In genomic region chr17:64538520-64538953, GRCm38 (mm10) we compare ENCODE assay signal across 8 mouse cellular contexts.
DNase-seq lines count a peak whose midpoint lies in the region; ATAC-seq and TF ChIP-seq lines count a peak whose summit lies in the region.

No protein-coding gene starts in this region.

- H3K4me3 ChIP-seq in heart, embryonic 10.5 days: 0 out of 2 replicates have a peak overlapping the region, but pooled peaks have one; percentile 12
- no peak overlapping the region for H3K4me3 ChIP-seq in embryonic facial prominence, embryonic 12.5 days
- no peak overlapping the region for H3K4me3 ChIP-seq in intestine, embryonic 16.5 days (ENCODE audit: low read length)
- no peak overlapping the region for H3K4me3 ChIP-seq in midbrain, postnatal 0 days (ENCODE audit: low read depth, low read length)

- no peaks in the 10 kb centered on the region for H3K36me3 ChIP-seq in heart, embryonic 10.5 days
- no peaks in the 10 kb centered on the region for H3K36me3 ChIP-seq in embryonic facial prominence, embryonic 12.5 days
- H3K36me3 ChIP-seq in intestine, embryonic 16.5 days (ENCODE audit: control insufficient read depth, insufficient read depth, low read length): no peaks in the 10 kb centered on the region
- no peaks in the 10 kb centered on the region for H3K36me3 ChIP-seq in midbrain, postnatal 0 days (ENCODE audit: insufficient read depth, low read length)

- H3K4me1 ChIP-seq in heart, embryonic 10.5 days: peaks cover 25% of the 10 kb centered on the region
- H3K4me1 ChIP-seq in embryonic facial prominence, embryonic 12.5 days: peaks cover 4% of the 10 kb centered on the region; the same call in 1 of the 2 replicates
- 0 out of 2 replicates have a peak, but pooled peaks cover 5% of the 10 kb centered on the region for H3K4me1 ChIP-seq in intestine, embryonic 16.5 days (ENCODE audit: control insufficient read depth, insufficient read depth, low read length)
- H3K4me1 ChIP-seq in midbrain, postnatal 0 days (ENCODE audit: insufficient read depth, low read length): peaks cover 9% of the 10 kb centered on the region; the same call in 1 of the 2 replicates

- peak; percentile 85 for DNase-seq in heart, embryonic 10.5 days (ENCODE audit: low spot score)
- no peak for DNase-seq in heart, postnatal 25 days (ENCODE audit: low spot score)
- peak; percentile 48 for DNase-seq in midbrain, postnatal 0 days (ENCODE audit: low spot score)
- no peak for DNase-seq in cerebellum, adult 9-10 months

- TF ChIP-seq CTCF in midbrain, postnatal 0 days (IDR thresholded peaks at IDR 0.05): no peak

- peak overlapping the region; percentile 83 for H3K27ac ChIP-seq in heart, embryonic 10.5 days
- H3K27ac ChIP-seq in embryonic facial prominence, embryonic 12.5 days: no peak overlapping the region
- no peak overlapping the region for H3K27ac ChIP-seq in intestine, embryonic 16.5 days (ENCODE audit: low read length)
- H3K27ac ChIP-seq in midbrain, postnatal 0 days (ENCODE audit: low read depth, low read length): peak overlapping the region; percentile 44; the same call in 1 of the 2 replicates

- no peaks in the 10 kb centered on the region for H3K9me3 ChIP-seq in heart, embryonic 10.5 days
- H3K9me3 ChIP-seq in embryonic facial prominence, embryonic 12.5 days: no peaks in the 10 kb centered on the region
- H3K9me3 ChIP-seq in intestine, embryonic 16.5 days (ENCODE audit: control insufficient read depth, low read length): no peaks in the 10 kb centered on the region
- no peaks in the 10 kb centered on the region for H3K9me3 ChIP-seq in midbrain, postnatal 0 days (ENCODE audit: low read length)

- H3K27me3 ChIP-seq in heart, embryonic 10.5 days (ENCODE audit: insufficient read depth, poor library complexity, severe bottlenecking): no peaks in the 10 kb centered on the region
- no peaks in the 10 kb centered on the region for H3K27me3 ChIP-seq in embryonic facial prominence, embryonic 12.5 days
- H3K27me3 ChIP-seq in intestine, embryonic 16.5 days (replicated peaks; ENCODE audit: control insufficient read depth, insufficient read depth, low read length): no peaks in the 10 kb centered on the region
- H3K27me3 ChIP-seq in midbrain, postnatal 0 days (ENCODE audit: insufficient read depth, low read length): no peaks in the 10 kb centered on the region

- intact Hi-C loops in heart, postnatal 25 days (cut with DNase I): no loop called here

- 10% methylated on average over 10 of the region's 10 CpGs for WGBS in heart, embryonic 10.5 days
- WGBS in embryonic facial prominence, embryonic 12.5 days: 11% methylated on average over 10 of the region's 10 CpGs
- WGBS in intestine, embryonic 16.5 days: 17% methylated on average over 10 of the region's 10 CpGs
- 7% methylated on average over 10 of the region's 10 CpGs for WGBS in midbrain, postnatal 0 days

- peak overlapping the region; percentile 15; the same call in 1 of the 2 replicates for H3K4me2 ChIP-seq in embryonic facial prominence, embryonic 12.5 days (replicated peaks)
- H3K4me2 ChIP-seq in intestine, embryonic 16.5 days (ENCODE audit: low read depth, low read length): peak overlapping the region; percentile 27
- H3K4me2 ChIP-seq in midbrain, postnatal 0 days (ENCODE audit: low read depth, low read length, poor library complexity, severe bottlenecking): peak overlapping the region; percentile 24; the same call in 1 of the 2 replicates

- H3K9ac ChIP-seq in embryonic facial prominence, embryonic 12.5 days: no peak overlapping the region
- no peak overlapping the region for H3K9ac ChIP-seq in intestine, embryonic 16.5 days (ENCODE audit: low read depth, low read length)
- H3K9ac ChIP-seq in midbrain, postnatal 0 days (replicated peaks; ENCODE audit: low read length, poor library complexity, severe bottlenecking): 0 out of 2 replicates have a peak overlapping the region, but pooled peaks have one; percentile 9

- no peak for ATAC-seq in embryonic facial prominence, embryonic 12.5 days (ENCODE audit: insufficient number of reproducible peaks, insufficient read depth, low FRiP score, low TSS enrichment)
- ATAC-seq in intestine, embryonic 16.5 days: peak; percentile 48
- ATAC-seq in midbrain, postnatal 0 days (ENCODE audit: low FRiP score): no peak
- no peak for ATAC-seq in megakaryocyte-erythroid progenitor cell, adult 5-6 weeks (replicated peaks; ENCODE audit: low FRiP score, low TSS enrichment, poor library complexity, severe bottlenecking)
- ATAC-seq in megakaryocyte, adult 5-6 weeks (ENCODE audit: poor library complexity, severe bottlenecking): no peak

Comparison
In these comparisons a context has a peak if more than half of its experiments do, and no peak if none do; other contexts are left out.
1. DNase-seq: peak in heart, embryonic 10.5 days (single experiment) and midbrain, postnatal 0 days (single experiment); none in heart, postnatal 25 days (single experiment) and cerebellum, adult 9-10 months (single experiment).
2. H3K27ac ChIP-seq: peak in heart, embryonic 10.5 days (single experiment) and midbrain, postnatal 0 days (single experiment); none in embryonic facial prominence, embryonic 12.5 days (single experiment) and intestine, embryonic 16.5 days (single experiment).
3. Peak in every context shown above with its lines, with median percentiles within 50 percentile points of each other: H3K4me2 ChIP-seq.